Mouse (Mus musculus) MEL (cell line): ENCODE measurements at regions not wholly inside any gene's neighbourhood (a gene's known extent, or its start where the extent isn't known, plus 50 kb on each side); places are given as distances from the start of the nearest gene placed in this dataset.
"Not testable (repeated sequence)": the region's sequence is repeated elsewhere in the genome, so short reads cannot be mapped to it uniquely, and the experiment has no call there.

Source experiments
- DNase-seq: peaks from one replicate; pipeline ENCODE4 v3.0.0; 2011; ENCODE audit warnings: low read depth, low spot score
- H3K27ac ChIP-seq: 2 replicates; pipeline ENCODE4 v1.5.1; 2012; ENCODE audit warnings: low read depth, mild to moderate bottlenecking, control low read depth, low read length, moderate library complexity; ENCODE audit not compliant: control insufficient read depth
- H3K27me3 ChIP-seq, 2 experiments: fragments of 150-350 bp in 1 of 2; sonication (generic) in 1 of 2; 2 replicates each; pipeline ENCODE4 v1.6.1; 2012; ENCODE audit warnings: low read length in 2 of 2, mild to moderate bottlenecking in 2 of 2, improper control_type of control experiment in 1 of 2, moderate library complexity in 1 of 2; ENCODE audit not compliant: insufficient read depth in 2 of 2, control insufficient read depth in 1 of 2
- H3K36me3 ChIP-seq, 2 experiments: 2 replicates each; pipeline ENCODE4 v1.6.1; 2012 to 2014; ENCODE audit warnings: low read length in 2 of 2, improper control_type of control experiment in 1 of 2, inconsistent platforms in 1 of 2, mild to moderate bottlenecking in 1 of 2; ENCODE audit not compliant: insufficient read depth in 2 of 2, control insufficient read depth in 1 of 2
- H3K4me1 ChIP-seq, 2 experiments: fragments of 150-350 bp in 1 of 2; sonication (generic) in 1 of 2; 2 replicates each; pipeline ENCODE4 v1.6.1; 2012; ENCODE audit warnings: low read length in 2 of 2, improper control_type of control experiment in 1 of 2, mild to moderate bottlenecking in 1 of 2; ENCODE audit not compliant: insufficient read depth in 2 of 2, control insufficient read depth in 1 of 2
- H3K4me3 ChIP-seq, 2 experiments: fragments of 150-350 bp in 1 of 2; sonication (generic) in 1 of 2; 2 replicates each; pipeline ENCODE4 v1.5.1; 2012; ENCODE audit warnings: low read depth in 2 of 2, low read length in 2 of 2, mild to moderate bottlenecking in 2 of 2, moderate library complexity in 2 of 2, control low read depth in 1 of 2, improper control_type of control experiment in 1 of 2; ENCODE audit not compliant: control insufficient read depth in 1 of 2, insufficient read depth in 1 of 2
- H3K79me2 ChIP-seq: 2 replicates; pipeline ENCODE4 v1.6.1; 2012; ENCODE audit warnings: mild to moderate bottlenecking, low read length, moderate library complexity; ENCODE audit not compliant: control insufficient read depth, poor library complexity, insufficient read depth
- H3K9ac ChIP-seq: 2 replicates; pipeline ENCODE4 v1.6.1; 2012; ENCODE audit warnings: low read depth, mild to moderate bottlenecking, control low read depth, low read length, moderate library complexity; ENCODE audit not compliant: control insufficient read depth, poor library complexity, severe bottlenecking
- H3K9me3 ChIP-seq: fragments of 150-350 bp; sonication (generic); replicated peaks from 2 replicates; pipeline ENCODE4 v1.6.1; 2012; ENCODE audit warnings: mild to moderate bottlenecking, low read length, improper control_type of control experiment, moderate library complexity; ENCODE audit not compliant: insufficient read depth
- CHD2 ChIP-seq: IDR thresholded peaks from 2 replicates; pipeline ENCODE4 v1.6.1; 2011; ENCODE audit warnings: low read length, improper control_type of control experiment
- E2F4 ChIP-seq: IDR thresholded peaks from 2 replicates; pipeline ENCODE4 v1.6.1; 2011; ENCODE audit warnings: low read depth, low read length, improper control_type of control experiment, borderline replicate concordance
- ETS1 ChIP-seq: IDR thresholded peaks from 2 replicates; pipeline ENCODE4 v1.6.1; 2012; ENCODE audit warnings: low read depth, mild to moderate bottlenecking, inconsistent platforms, low read length, improper control_type of control experiment, moderate library complexity
- JUND ChIP-seq: IDR thresholded peaks from 2 replicates; pipeline ENCODE4 v1.6.1; 2011; ENCODE audit warnings: low read depth, mild to moderate bottlenecking, improper control_type of control experiment, low read length
- KAT2A ChIP-seq: conservative IDR thresholded peaks from 2 replicates; pipeline ENCODE4 v1.6.1; 2012; ENCODE audit warnings: low read depth, low read length, improper control_type of control experiment, inconsistent platforms
- MAZ ChIP-seq: IDR thresholded peaks from 2 replicates; pipeline ENCODE4 v1.6.1; 2012; ENCODE audit warnings: low read depth, mild to moderate bottlenecking, inconsistent platforms, low read length, improper control_type of control experiment
- MEF2A ChIP-seq: IDR thresholded peaks from 2 replicates; pipeline ENCODE4 v1.6.1; 2014; ENCODE audit warnings: low read depth, mild to moderate bottlenecking, inconsistent platforms, low read length, improper control_type of control experiment; ENCODE audit not compliant: poor library complexity, insufficient replicate concordance, severe bottlenecking; ENCODE audit errors: extremely low read depth
- MYB ChIP-seq: IDR thresholded peaks from 2 replicates; pipeline ENCODE4 v1.6.1; 2011; ENCODE audit warnings: mild to moderate bottlenecking, low read depth, low read length, improper control_type of control experiment
- MYC ChIP-seq: IDR thresholded peaks from 2 replicates; pipeline ENCODE4 v1.6.1; 2011; ENCODE audit warnings: low read depth, mild to moderate bottlenecking, low read length, improper control_type of control experiment, moderate library complexity
- NELFE ChIP-seq: IDR thresholded peaks from 2 replicates; pipeline ENCODE4 v1.6.1; 2011; ENCODE audit warnings: low read depth, low read length, improper control_type of control experiment
- NRF1 ChIP-seq: IDR thresholded peaks from 2 replicates; pipeline ENCODE4 v1.6.1; 2014; ENCODE audit warnings: low read depth, mild to moderate bottlenecking, inconsistent platforms, low read length, improper control_type of control experiment, moderate library complexity; ENCODE audit not compliant: poor library complexity, insufficient read depth, severe bottlenecking
- POLR2AphosphoS5 ChIP-seq: IDR thresholded peaks from 2 replicates; pipeline ENCODE4 v1.6.1; 2012; ENCODE audit warnings: low read depth, borderline replicate concordance, mild to moderate bottlenecking, inconsistent platforms, low read length, moderate library complexity, mixed read lengths
- SIN3A ChIP-seq: IDR thresholded peaks from 2 replicates; pipeline ENCODE4 v1.6.1; 2012; ENCODE audit warnings: low read length, improper control_type of control experiment, inconsistent platforms
- TCF12 ChIP-seq: IDR thresholded peaks from 2 replicates; pipeline ENCODE4 v1.6.1; 2014; ENCODE audit warnings: low read depth, mild to moderate bottlenecking, inconsistent platforms, low read length, improper control_type of control experiment, moderate library complexity
- USF1 ChIP-seq: IDR thresholded peaks from 2 replicates; pipeline ENCODE4 v1.6.1; 2014; ENCODE audit warnings: low read depth, mild to moderate bottlenecking, inconsistent platforms, low read length, improper control_type of control experiment, moderate library complexity
- USF2 ChIP-seq, 2 experiments: IDR thresholded peaks; 2 replicates each; pipeline ENCODE4 v1.6.1; 2011 to 2012; ENCODE audit warnings: improper control_type of control experiment in 2 of 2, low read length in 2 of 2, borderline replicate concordance in 1 of 2, inconsistent platforms in 1 of 2, low read depth in 1 of 2, mild to moderate bottlenecking in 1 of 2; ENCODE audit not compliant: insufficient read depth in 1 of 2
- ZC3H11A ChIP-seq: IDR thresholded peaks from 2 replicates; pipeline ENCODE4 v1.6.1; 2012; ENCODE audit warnings: low read depth, mild to moderate bottlenecking, inconsistent platforms, low read length, improper control_type of control experiment

DNA sequence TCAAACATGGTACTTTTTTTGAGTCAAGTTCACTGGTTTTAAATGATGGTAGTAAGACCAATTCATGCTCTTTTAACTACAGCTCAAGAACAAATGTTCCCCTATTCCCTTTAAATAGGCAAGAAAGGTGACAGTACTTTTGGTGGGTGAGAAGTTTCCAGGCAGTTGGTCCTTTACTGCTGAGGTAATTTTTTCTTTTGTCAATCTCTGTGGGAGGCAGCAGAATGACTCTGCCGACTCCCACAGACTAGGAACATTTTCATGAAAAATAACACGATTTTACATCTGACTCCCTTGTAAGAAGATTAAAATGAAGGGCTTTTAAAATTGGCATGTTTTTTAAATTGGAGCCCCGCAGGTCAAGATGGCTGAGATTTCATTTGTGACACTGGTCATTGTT is 377.5 kb upstream of the 4930578C19Rik start:
- Histone ChIP-seq H3K36me3 (no peaks in the 10 kb centered on the region), H3K4me3 (no peak overlapping the region), H3K79me2 (no peaks in the 10 kb centered on the region), H3K9ac (no peak overlapping the region), H3K9me3 (no peaks in the 10 kb centered on the region), H3K27me3 (no peaks in the 10 kb centered on the region)
- no peak for TF ChIP-seq CHD2
- no peak for TF ChIP-seq MAZ
- TF ChIP-seq E2F4, result no peak
- no peak for TF ChIP-seq NELFE
- TF ChIP-seq ETS1, result no peak
- TF ChIP-seq TCF12, result no peak
- TF ChIP-seq ZC3H11A, result no peak
- no peak for TF ChIP-seq USF1
- TF ChIP-seq SIN3A, result no peak
- TF ChIP-seq KAT2A, result no peak
- no peak for TF ChIP-seq MYC
- TF ChIP-seq JUND, result no peak
- no peak for TF ChIP-seq NRF1
- no peak for TF ChIP-seq POLR2AphosphoS5
- no peak for TF ChIP-seq USF2 (IDR thresholded peaks at IDR 0.05; ENCODE audit: borderline replicate concordance in 1 of 2, insufficient read depth in 1 of 2, low read depth in 1 of 2, low read length in 2 of 2)
- TF ChIP-seq MYB, result no peak
- no peak for TF ChIP-seq MEF2A
- TF ChIP-seq, all 39 proteins: peak for 0
- no peak for DNase-seq
- H3K4me1 ChIP-seq, result no peaks in the 10 kb centered on the region
- H3K27ac ChIP-seq, result no peak overlapping the region

GRCm38 (mm10) chrX:18824971-18825370 is 363.8 kb upstream of the 4930578C19Rik start:
- H3K9ac ChIP-seq, H3K4me1 ChIP-seq, DNase-seq, H3K27me3 ChIP-seq, H3K9me3 ChIP-seq, H3K36me3 ChIP-seq, H3K27ac ChIP-seq, H3K4me3 ChIP-seq, H3K79me2 ChIP-seq: not testable (repeated sequence)
